ENCODE assay signal across 25 mouse cellular contexts in genomic region chr9:35614005-35614404, GRCm38 (mm10). TPM values are rescaled to one million over a fixed set of nuclear protein-coding genes. Genes with fewer than 3 reads are reported as not detected.
DNase-seq lines count a peak whose midpoint lies in the region; ATAC-seq and TF ChIP-seq lines count a peak whose summit lies in the region.
"Had no signal": no experiment of that assay in that cellular context is flagged by ENCODE, and none has a peak within 500 bp of the region (broad histone marks: within the 10 kb centered on the region; RNA-seq: fewer than 3 reads in every experiment).

No protein-coding gene starts in this region.

- H3K27ac ChIP-seq in kidney, postnatal 0 days, result no peak overlapping the region
- H3K27ac ChIP-seq in kidney, embryonic 15.5 days, result no peak overlapping the region
- H3K27ac ChIP-seq: embryonic facial prominence, embryonic 10.5 days; stomach, embryonic 15.5 days had no signal

- H3K4me1 ChIP-seq in kidney, postnatal 0 days (replicated peaks; ENCODE audit: insufficient read depth, low read length), result no peaks in the 10 kb centered on the region
- no peaks in the 10 kb centered on the region for H3K4me1 ChIP-seq in kidney, embryonic 15.5 days
- H3K4me1 ChIP-seq: embryonic facial prominence, embryonic 10.5 days; stomach, embryonic 15.5 days had no signal

- peak; percentile 12 for DNase-seq in embryo, embryonic 10.5 days (ENCODE audit: low spot score)
- no peak for DNase-seq in embryo, embryonic 9.5 days (ENCODE audit: extremely low spot score)
- peak; percentile 13 for DNase-seq in kidney, postnatal 0 days (ENCODE audit: low spot score)
- peak; percentile 18 for DNase-seq in 416B (ENCODE audit: low read depth)
- DNase-seq in induced T-regulatory cell, adult 2 months (ENCODE audit: low read depth), result peak; percentile 18
- DNase-seq in right cerebral cortex, postnatal 4 days, result no peak
- DNase-seq: B cell, adult 2 months; cerebellum, adult 8-10 months; heart, adult 18-20 months; kidney, postnatal 36 days; layer of hippocampus, postnatal 36 days; lung, adult 2 months; thymus, postnatal 25 days had no signal

- H3K36me3 ChIP-seq in kidney, postnatal 0 days (ENCODE audit: insufficient read depth, low read length), result no peaks in the 10 kb centered on the region
- no peaks in the 10 kb centered on the region for H3K36me3 ChIP-seq in kidney, embryonic 15.5 days
- H3K36me3 ChIP-seq: embryonic facial prominence, embryonic 10.5 days; G1E; stomach, embryonic 15.5 days had no signal

- no peak overlapping the region for H3K4me3 ChIP-seq in kidney, postnatal 0 days (replicated peaks; ENCODE audit: low read depth, low read length)
- no peak overlapping the region for H3K4me3 ChIP-seq in kidney, embryonic 15.5 days (replicated peaks)
- H3K4me3 ChIP-seq: embryonic facial prominence, embryonic 10.5 days; stomach, embryonic 15.5 days had no signal

- ATAC-seq in kidney, postnatal 0 days (replicated peaks; ENCODE audit: low FRiP score, low read depth), result no peak
- no peak for ATAC-seq in kidney, embryonic 15.5 days (replicated peaks; ENCODE audit: low FRiP score)
- no peak for ATAC-seq in megakaryocyte, adult 5-6 weeks (ENCODE audit: poor library complexity, severe bottlenecking)
- ATAC-seq: activated CD4-positive, CD25-positive, alpha-beta regulatory T cell, adult 4 months had no signal

- no peak overlapping the region for H3K4me2 ChIP-seq in kidney, postnatal 0 days (ENCODE audit: low read length)
- H3K4me2 ChIP-seq in kidney, embryonic 15.5 days, result no peak overlapping the region
- H3K4me2 ChIP-seq: stomach, embryonic 15.5 days had no signal

- H3K27me3 ChIP-seq in kidney, postnatal 0 days (ENCODE audit: insufficient read depth, low read length), result no peaks in the 10 kb centered on the region
- no peaks in the 10 kb centered on the region; the same call in 1 of the 2 replicates for H3K27me3 ChIP-seq in kidney, embryonic 15.5 days
- H3K27me3 ChIP-seq: stomach, embryonic 15.5 days had no signal

- WGBS in kidney, postnatal 0 days, result 18% methylated on average over 2 of the region's 2 CpGs
- 20% methylated on average over 2 of the region's 2 CpGs for WGBS in kidney, embryonic 15.5 days

- H3K9ac ChIP-seq in kidney, postnatal 0 days (ENCODE audit: low read depth, low read length), result no peak overlapping the region
- no peak overlapping the region for H3K9ac ChIP-seq in kidney, embryonic 15.5 days
- H3K9ac ChIP-seq: stomach, embryonic 15.5 days had no signal

- TF ChIP-seq CTCF in kidney, postnatal 0 days (IDR thresholded peaks at IDR 0.05; ENCODE audit: low read depth), result peak; percentile 63

- no peaks in the 10 kb centered on the region for H3K9me3 ChIP-seq in kidney, postnatal 0 days (replicated peaks; ENCODE audit: low read length)
- no peaks in the 10 kb centered on the region for H3K9me3 ChIP-seq in kidney, embryonic 15.5 days (replicated peaks)
- H3K9me3 ChIP-seq: embryonic facial prominence, embryonic 10.5 days; G1E; stomach, embryonic 15.5 days had no signal

RNA-seq across cellular contexts. Expression of gene Pate4, which starts 2.3 kb away (rescaled TPM):
- not detected in 2 replicates for polyA plus RNA-seq in kidney, postnatal 0 days (2015; fragmentation: Nextera tagmentation; extraction: Ambion mirVana)
- not detected in 2 replicates for polyA plus RNA-seq in kidney, embryonic 15.5 days (2015; fragmentation: Nextera tagmentation; extraction: Ambion mirVana)
- total RNA-seq in megakaryocyte, adult 5-6 weeks (2015), result not detected in 2 replicates
- total RNA-seq in megakaryocyte, adult 5-6 weeks (2017), result not detected in 2 replicates
- total RNA-seq: G1E; heart, adult 18-20 months; heart, postnatal 25 days; layer of hippocampus, postnatal 36 days; megakaryocyte-erythroid progenitor cell, adult 5-6 weeks had no signal
- polyA plus RNA-seq: brain, embryonic 14.5 days; embryonic facial prominence, embryonic 10.5 days; G1E; intestine, embryonic 14.5 days; limb, embryonic 11.5 days; lung, adult 2 months; small intestine, adult 2 months; stomach, embryonic 15.5 days had no signal

RNA-seq across cellular contexts. Expression of gene Pate3, which starts 34.0 kb away (rescaled TPM):
- not detected in 2 replicates for polyA plus RNA-seq in kidney, postnatal 0 days (2015; fragmentation: Nextera tagmentation; extraction: Ambion mirVana)
- polyA plus RNA-seq in kidney, embryonic 15.5 days (2015; fragmentation: Nextera tagmentation; extraction: Ambion mirVana), result not detected in 2 replicates
- total RNA-seq in megakaryocyte, adult 5-6 weeks (2015), result not detected in 2 replicates
- not detected in 2 replicates for total RNA-seq in megakaryocyte, adult 5-6 weeks (2017)
- total RNA-seq: G1E; heart, adult 18-20 months; heart, postnatal 25 days; layer of hippocampus, postnatal 36 days; megakaryocyte-erythroid progenitor cell, adult 5-6 weeks had no signal
- polyA plus RNA-seq: activated CD4-positive, CD25-positive, alpha-beta regulatory T cell, adult 4 months; brain, embryonic 14.5 days; embryonic facial prominence, embryonic 10.5 days; G1E; limb, embryonic 11.5 days; lung, adult 2 months; small intestine, adult 2 months; stomach, embryonic 15.5 days had no signal

RNA-seq across cellular contexts. Expression of gene Hyls1, which starts 43.8 kb away (rescaled TPM):
- polyA plus RNA-seq in kidney, postnatal 0 days (2015; fragmentation: Nextera tagmentation; extraction: Ambion mirVana), result 7.6 and 8.1 TPM in 2 replicates
- 15.5 and 15.6 TPM in 2 replicates for polyA plus RNA-seq in kidney, embryonic 15.5 days (2015; fragmentation: Nextera tagmentation; extraction: Ambion mirVana)
- 15.7 and 20.1 TPM in 2 replicates for total RNA-seq in megakaryocyte, adult 5-6 weeks (2015)
- 17.5 and 20.6 TPM in 2 replicates for total RNA-seq in megakaryocyte, adult 5-6 weeks (2017)

RNA-seq across cellular contexts. Expression of gene Pate2, which starts 43.9 kb away (rescaled TPM):
- polyA plus RNA-seq in kidney, postnatal 0 days (2015; fragmentation: Nextera tagmentation; extraction: Ambion mirVana), result 0.28 and 0.36 TPM in 2 replicates
- 1.0 TPM in 2 replicates for polyA plus RNA-seq in kidney, embryonic 15.5 days (2015; fragmentation: Nextera tagmentation; extraction: Ambion mirVana)
- 0.51 and 0.75 TPM in 2 replicates for total RNA-seq in megakaryocyte, adult 5-6 weeks (2015)
- not detected in 2 replicates for total RNA-seq in megakaryocyte, adult 5-6 weeks (2017)
- total RNA-seq: heart, adult 18-20 months; heart, postnatal 25 days had no signal
- polyA plus RNA-seq: lung, adult 2 months had no signal

RNA-seq across cellular contexts. Expression of gene Pus3, which starts 55.6 kb away (rescaled TPM):
- polyA plus RNA-seq in kidney, postnatal 0 days (2015; fragmentation: Nextera tagmentation; extraction: Ambion mirVana), result 20.0 and 20.2 TPM in 2 replicates
- 21.8 and 22.0 TPM in 2 replicates for polyA plus RNA-seq in kidney, embryonic 15.5 days (2015; fragmentation: Nextera tagmentation; extraction: Ambion mirVana)
- 9.8 and 12.2 TPM in 2 replicates for total RNA-seq in megakaryocyte, adult 5-6 weeks (2015)
- total RNA-seq in megakaryocyte, adult 5-6 weeks (2017), result 14.0 and 14.6 TPM in 2 replicates

Comparison
In these comparisons a context has a peak if more than half of its experiments do, and no peak if none do; other contexts are left out.
1. DNase-seq: peak in embryo, embryonic 10.5 days (single experiment), kidney, postnatal 0 days (single experiment), 416B (single experiment) and induced T-regulatory cell, adult 2 months (single experiment); none in embryo, embryonic 9.5 days (single experiment) and right cerebral cortex, postnatal 4 days (single experiment).